Mouse (Mus musculus): ENCODE measurements at regions not wholly inside any gene's neighbourhood (a gene's known extent, or its start where the extent isn't known, plus 50 kb on each side); places are given as distances from the start of the nearest gene placed in this dataset.

DNA sequence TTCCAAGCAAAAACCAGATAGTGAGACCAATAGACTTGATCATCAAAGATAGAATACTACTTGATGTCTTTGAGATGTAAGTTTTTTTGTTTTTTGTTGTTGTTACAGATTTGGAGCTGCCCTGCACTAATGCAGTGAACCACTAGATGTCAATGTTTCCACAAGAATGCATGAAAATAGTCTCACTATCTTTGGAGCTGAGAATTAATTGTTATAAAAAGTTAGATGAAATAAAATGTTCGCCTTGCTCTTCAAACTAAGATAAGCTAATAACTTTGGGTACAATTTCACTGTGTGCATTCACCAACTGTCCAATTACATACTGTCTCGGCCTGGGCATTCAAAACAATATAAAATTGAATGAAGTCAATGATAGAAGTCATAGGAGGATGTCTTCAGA, 223.2 kb upstream of the Agtr1b start:
- no peak for ATAC-seq

DNA sequence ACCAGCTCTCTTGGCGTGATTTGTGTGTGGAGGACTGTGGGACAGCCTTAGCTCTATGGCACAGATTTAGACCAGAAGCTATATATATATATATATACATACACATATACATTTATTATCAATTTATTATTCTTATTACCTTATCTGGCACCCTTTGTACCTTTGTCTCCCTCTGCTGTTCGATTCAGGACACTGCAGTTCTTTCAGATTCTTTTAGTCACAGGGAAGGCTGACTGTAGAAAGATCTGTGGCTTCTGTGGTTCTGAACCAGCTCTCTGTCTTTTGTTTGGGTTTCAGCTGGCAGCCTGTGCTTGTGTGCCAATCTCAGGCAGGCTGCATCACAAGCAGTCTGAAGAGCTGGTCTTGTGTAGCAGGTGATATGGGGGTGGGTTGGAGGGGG, 184.6 kb upstream of the Agtr1b start:
- peak; percentile 60 for ATAC-seq

DNA sequence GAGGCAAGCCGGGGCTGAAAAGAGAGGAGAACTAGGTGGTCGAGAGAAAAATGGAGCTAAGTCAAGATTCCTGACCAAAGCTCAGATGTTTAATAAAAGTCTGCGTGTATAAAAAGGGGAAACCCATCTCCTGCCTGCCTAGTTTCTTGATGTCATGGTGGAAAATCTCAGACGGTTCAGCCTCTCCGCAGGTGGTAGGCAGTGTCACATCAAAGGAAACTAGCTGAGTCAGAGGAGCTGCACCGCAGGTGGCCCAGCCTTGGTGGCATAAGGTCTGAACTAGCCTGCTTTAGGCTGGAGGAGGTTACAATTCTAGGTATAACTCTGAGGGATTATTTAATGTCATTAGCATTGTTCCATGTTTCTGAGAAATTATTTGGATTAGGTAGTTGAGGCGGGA, 177.0 kb upstream of the Agtr1b start:
- ATAC-seq, result no peak

DNA sequence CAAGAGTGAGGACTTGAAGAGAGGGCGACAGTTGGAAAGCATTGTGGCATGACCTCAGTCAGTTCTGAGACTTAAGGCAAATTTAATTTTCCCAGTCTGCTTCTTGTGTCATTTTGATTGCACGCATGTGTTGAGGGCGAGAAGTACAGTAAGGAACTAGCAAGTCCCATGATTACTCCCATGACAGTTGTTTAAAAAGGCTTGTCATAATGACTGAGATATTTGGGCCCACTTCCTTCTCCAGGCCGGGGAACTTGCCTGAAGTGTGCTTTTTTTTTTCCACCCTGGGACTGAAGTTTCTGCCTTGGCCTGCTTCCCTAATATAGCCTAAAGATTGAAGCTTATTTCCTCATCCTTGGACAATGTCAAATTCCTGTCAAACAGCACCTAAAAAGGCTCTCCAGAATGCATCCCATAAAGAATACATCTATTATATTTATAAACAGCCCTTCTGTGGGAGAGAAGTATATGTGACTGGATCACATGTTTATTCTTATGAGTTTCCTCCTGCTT, 171.6 kb upstream of the Agtr1b start:
- ATAC-seq, result no peak

DNA sequence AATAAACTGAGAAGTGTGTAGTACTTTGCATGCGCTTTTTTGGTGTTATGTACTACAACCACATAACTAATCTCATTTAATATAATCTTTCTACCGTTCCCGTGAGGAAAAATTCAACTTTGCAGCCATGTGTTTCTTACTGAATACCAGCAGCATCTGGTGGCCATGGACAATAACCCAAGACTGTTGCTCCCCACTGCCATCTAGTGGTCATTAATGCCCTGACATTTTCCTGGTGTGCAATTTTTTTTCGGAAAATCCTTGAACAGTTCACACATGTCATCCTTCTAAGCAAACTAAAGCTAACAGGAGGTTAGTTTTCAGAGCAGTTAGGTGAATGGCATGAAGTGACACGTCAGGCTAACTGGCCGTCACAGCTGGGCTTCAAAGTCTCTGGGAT, 153.8 kb upstream of the Agtr1b start:
- ATAC-seq, result no peak

DNA sequence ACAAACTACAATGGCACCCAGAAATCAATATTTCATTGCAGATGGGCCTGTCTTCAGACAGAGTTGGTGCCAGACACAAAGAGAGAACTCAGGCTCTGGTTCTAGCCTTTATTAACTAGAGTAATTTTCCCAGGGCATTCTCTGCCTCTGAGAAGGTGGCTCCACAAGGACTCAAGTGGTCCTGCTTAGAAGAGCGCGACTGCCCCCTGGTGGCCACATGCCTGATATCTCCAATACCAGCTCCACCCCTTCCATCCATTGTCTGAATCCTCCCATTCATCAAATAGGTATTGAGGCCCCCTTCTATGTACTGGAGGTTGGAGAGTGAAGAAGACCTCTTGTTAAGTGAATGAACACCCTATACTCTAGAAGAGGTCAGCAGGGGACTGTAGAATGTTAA, 142.2 kb upstream of the Agtr1b start:
- peak; percentile 71 for ATAC-seq

DNA sequence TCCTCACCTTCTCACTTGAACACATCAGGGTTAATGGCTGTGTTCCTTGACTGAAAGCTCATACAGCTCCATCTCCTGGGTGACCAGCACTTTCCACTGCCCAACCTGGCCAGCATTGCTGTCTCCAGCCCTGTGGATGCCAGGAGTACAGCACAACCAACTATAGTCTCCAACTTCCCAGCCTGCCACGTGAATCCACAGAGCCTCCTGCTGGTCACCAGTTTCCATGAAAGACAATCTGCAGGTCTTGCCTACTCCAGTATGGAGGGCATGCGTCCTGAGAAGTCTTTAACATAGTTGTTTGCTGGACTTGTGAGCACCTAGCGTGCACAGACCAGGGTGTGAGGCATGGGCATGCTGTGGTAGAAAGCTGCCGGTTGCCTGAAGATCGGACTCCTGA, 138.6 kb upstream of the Agtr1b start:
- no peak for ATAC-seq

All from CD4-positive, CD25-positive, alpha-beta regulatory T cell, adult 4 months (primary cell).